Mouse (Mus musculus) frontal cortex, adult 2 months (tissue): Measurements from ENCODE around the gene Vps45. TPM values are rescaled to one million over a fixed set of nuclear protein-coding genes. Genes with fewer than 3 reads are reported as not detected.

Experiments
- DNase-seq, 2 experiments: peaks; one replicate each; pipeline ENCODE4 v3.0.0; 2022; ENCODE audit warnings: low spot score in 1 of 2; ENCODE audit errors: extremely low spot score in 1 of 2
- polyA plus RNA-seq: library from polyadenylated mRNA; depleted of rRNA; stranded (reverse); fragments of >200 nt; gene quantifications from 2 replicates; pipeline ENCODE4 v1.2.3, GENCODE M21; 2012

The Vps45 gene
- polyA plus RNA-seq, 1 experiment = 33.0 TPM

DNA sequence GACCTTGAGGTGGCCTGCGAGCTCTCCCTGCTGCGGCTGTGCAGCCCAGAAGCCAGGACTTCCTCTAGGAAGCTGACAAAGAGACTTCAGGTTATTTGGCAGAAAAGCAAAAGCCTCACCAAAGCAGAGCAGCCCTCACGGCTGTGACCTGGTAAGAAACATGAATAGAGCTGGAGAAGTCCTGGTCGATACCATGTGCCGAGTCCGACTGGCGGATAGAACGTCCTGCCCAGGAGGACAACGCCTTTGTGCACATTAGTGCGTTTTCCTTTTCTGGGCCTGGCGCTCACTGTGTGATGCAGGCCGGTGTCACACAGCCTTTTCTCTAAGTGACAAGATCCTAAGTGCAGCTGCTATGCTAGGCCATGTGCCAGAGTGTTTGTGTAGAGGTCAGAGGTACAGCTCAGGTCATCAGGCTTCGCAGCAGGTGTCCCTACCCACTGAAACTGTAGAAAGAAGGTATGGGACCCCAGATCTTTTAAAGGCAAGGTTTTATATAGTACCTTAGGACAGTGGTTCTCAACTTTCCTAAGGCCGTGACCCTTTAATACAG lies 58.1 kb downstream of the Vps45 start:
- DNase-seq = no peak

- no peak for DNase-seq
Observed at GRCm38 (mm10) chr3:95999308-96000079, 58.8 kb downstream of the Vps45 start.

DNA sequence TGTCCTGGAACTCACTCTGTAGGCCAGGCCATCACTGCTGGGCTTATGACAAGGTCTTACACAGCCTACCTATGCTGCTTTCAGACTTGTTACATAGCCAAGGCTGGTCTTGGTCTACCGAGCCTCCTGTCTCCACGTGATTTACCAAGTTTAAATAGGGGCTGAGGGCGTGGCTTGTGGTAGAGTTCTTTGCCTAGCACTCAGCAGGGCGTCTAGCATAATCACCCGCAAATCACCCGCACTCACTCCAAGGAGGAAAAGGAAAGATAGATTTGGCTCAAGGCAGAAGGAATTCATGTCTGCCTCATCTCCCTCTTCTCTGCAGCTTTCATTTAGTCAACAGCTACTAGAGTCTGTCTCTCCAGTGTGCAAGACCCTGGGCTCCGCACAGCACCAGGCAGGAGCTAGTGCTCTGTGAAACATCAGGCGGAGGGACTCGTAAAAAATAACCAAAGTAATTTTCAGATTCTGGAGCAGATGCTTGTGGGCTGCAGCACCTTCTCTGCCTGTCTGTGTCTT lies 61.0 kb downstream of the Vps45 start:
- peak; percentile 75 to 80 for DNase-seq

DNA sequence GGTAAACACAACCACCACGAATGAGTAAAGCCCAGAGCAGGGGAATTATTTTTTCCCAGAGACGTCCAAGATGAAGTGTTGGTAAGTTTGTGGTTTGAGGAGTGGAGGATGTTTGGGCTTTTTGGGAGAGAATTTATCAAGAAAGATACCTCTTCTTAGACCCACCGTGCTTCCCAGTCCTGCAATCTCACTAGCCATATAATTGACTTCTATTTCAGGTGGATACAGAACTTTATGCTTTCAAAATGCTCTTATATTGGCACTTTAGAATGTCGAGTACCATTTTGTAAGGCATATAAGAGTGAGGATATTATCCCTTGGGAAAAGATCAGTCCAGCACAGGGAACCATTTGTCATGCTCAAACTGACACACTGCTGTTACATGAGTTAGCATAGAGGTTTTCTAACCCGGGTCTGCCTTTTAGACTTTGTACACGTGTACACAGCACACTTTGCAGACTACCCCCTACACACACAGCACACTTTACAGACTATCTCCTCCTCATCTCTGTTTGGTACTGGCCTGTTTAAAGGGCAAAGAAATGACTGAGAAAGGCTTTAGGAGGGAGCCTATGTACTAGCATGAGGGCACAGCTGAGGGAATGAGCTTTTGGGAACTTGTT lies 61.7 kb downstream of the Vps45 start:
- no peak for DNase-seq

DNA sequence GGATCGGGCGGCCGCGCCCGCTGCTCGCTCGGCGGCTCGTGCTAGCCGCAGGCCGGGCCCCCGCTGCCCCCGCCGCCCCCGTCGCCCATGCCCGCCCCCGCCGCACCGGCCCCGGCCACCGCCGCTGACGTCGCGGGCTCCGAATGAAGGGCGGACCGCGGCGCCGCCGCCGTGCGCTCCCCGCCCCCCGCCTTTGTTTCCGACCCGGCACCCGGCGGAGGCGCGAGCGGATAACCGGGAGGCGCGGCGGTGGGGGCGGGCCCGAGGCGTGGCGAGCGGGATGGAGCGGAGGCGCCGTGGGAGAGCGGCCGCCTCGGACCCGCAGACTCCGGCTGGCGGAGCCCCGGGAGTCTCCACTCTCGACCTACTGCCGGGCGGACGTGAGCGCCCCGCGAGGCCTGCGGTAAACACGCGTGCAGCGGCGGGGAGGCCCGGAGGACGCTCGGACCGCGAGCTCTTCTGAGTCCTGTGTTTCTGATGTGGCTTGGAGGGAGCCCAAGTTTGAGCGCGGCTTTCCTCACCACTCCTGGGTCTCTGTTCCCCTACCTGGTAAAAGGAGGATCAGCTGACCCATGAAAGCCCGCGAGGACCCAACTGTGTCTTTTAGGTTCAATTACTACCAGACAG lies 62.4 kb downstream of the Vps45 start, which contains the start of gene Plekho1:
Plekho1 (minus strand) TSS at position 200 of the 627 bp plus-strand sequence.
- peak in 1 of 2 experiments; percentile 71 for DNase-seq

- no peak for DNase-seq
Observed at GRCm38 (mm10) chr3:95994975-95995801, 63.1 kb downstream of the Vps45 start.

DNA sequence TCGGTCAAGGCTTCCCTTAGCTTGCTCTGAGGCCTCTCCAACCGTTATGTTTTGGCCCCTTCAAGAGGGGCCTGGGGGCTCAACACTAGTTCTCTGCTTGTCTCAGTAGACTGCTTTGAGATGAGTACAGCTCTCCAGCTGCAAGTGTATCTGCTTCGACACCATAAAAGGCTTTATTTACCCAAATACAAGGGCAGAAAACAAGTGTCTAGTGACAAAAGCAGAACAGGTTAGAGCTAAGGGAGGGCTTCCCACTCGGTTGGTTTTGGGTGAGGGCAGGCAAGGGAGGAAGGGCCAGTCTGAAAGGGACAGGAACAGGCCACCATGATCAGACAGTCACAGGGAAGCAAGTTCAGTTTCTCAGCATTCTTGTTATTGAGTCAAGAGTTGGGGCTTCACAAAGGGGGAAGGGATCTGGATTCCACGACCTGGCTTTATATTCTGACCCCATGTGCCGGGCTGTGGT lies 63.9 kb downstream of the Vps45 start:
- DNase-seq = no peak

- no peak for DNase-seq
Observed at GRCm38 (mm10) chr3:95993881-95994280, 64.4 kb downstream of the Vps45 start.

GRCm38 (mm10) chr3:95992990-95993603 lies 65.2 kb downstream of the Vps45 start:
- no peak for DNase-seq

DNA sequence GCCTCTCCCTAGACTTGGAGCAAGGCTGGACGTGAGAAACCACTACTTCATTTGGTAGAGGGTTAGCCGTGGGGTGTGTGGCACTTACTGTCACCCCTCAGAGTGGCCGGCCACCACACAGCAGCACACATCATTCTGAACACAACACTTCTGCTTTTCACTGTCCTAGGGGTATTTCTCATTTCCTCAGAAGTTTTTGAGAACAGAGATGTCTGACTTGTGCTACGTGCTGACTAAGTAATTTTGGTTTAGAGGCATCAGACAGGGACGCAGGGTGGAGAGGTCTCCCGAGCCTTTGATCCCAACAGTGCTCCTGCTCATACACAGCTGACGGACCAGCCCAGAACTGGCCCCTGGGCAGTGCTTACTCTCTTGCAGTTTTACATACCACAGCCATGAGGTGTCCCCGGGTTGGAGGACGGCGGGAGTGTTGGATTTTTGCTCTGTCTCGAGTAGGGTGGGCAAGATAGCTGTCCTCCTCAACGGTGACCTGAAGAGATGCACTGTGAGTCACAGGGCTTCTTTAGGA lies 67.8 kb downstream of the Vps45 start:
- no peak for DNase-seq

DNA sequence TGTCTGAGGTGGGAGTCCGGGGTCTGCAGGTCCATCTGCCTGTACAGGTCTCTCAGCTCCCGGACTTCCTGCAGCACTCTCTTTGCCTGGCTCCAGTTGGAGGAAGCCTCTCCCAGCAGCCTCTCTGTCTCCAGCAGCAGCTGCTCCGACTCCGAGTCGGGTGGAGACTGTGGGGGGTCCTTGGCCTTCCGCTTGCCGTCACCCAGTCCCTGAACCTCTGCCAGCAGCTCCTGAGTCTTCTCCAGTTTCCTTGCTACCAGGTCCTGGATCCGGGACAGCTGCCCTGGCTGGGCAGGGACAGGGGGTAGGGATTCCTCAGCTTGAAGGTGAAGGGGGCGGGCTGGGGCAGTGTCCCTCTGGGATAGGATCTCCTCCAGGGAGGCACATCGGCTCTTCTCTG lies 69.3 kb downstream of the Vps45 start:
- no peak for DNase-seq

DNA sequence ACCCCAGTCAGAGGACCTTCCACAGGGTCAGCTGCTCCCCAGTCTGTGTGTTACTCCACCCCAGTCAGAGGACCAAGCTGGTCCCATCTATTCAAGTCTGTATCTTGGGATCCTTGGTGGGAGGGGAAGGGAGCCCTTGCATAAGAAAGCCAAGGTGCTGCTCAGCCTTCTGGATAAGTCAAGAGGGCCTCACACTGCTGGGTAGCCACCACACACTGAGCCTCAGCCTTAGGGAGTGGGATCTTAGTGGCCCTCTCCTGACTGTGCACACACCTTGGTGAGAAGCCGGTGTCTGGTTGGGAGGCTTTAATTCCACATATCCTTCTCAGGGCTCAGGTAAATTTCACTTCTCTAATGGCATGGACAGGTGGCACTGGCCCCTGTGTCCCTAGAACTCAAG lies 70.1 kb downstream of the Vps45 start:
- no peak for DNase-seq

DNA sequence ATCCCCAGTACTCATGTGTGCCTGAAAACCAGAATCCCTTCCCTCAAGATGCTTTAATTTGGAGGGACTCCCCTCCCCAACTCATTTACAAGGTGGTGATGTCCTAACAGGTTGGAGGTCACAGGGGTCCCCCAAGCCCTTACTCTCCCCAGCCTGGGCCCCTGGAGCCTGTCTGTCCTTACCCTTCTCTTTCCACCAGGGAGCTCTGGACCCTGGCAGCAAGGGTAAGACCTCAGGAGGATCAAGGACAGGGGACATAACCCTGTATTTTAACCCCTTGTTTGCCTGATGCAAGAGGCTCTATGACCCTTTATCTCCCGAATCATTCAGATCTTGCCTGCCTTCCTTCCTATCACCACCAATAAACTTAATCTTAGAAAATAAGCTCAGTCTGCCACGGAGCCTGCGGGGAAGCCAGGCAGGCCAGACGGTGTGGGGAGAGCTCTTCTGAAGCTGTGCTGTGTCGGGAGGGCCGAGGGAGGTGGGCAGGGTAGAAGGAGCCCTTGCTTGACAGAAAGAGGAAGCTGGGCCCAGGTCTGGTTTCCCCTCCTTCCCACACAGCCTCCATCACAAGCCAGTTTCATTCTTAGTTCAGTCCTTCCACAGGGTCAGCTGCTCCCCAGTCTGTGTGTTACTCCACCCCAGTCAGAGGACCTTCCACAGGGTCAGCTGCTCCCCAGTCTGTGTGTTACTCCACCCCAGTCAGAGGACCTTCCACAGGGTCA lies 70.7 kb downstream of the Vps45 start:
- no peak for DNase-seq

GRCm38 (mm10) chr3:95986984-95987383 lies 71.3 kb downstream of the Vps45 start:
- no peak for DNase-seq

DNA sequence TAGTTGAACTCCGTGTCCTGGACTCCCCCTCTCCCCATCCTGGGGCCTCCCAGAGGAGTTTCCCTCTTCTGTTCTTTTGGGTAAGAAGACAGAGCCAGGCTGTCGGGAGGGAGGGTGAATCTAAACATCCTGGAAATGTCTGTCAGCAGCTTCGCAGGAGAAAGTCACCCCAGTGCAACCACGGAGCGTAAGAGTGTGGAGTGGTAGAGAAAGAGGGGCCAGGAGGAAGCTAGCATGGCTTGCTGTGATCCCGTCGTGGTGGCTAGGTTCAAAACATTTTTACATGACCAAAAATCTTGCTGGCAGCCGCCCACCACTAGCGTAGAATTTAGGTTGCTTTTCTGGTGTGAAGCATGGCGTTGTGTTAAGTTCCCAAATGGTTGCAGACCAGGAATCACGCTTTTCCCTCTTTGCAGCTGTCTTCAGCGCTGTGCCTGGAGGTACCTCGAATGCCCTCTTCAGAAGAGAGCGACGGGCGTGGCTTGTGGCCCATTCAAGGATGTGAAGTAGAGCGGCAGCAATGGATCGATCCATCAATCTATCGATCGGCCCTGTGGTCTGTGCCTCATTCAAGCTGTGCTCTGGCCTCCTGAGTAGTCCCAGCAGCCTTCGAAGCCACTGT lies 72.2 kb downstream of the Vps45 start:
- DNase-seq = peak; percentile 77 to 84

DNA sequence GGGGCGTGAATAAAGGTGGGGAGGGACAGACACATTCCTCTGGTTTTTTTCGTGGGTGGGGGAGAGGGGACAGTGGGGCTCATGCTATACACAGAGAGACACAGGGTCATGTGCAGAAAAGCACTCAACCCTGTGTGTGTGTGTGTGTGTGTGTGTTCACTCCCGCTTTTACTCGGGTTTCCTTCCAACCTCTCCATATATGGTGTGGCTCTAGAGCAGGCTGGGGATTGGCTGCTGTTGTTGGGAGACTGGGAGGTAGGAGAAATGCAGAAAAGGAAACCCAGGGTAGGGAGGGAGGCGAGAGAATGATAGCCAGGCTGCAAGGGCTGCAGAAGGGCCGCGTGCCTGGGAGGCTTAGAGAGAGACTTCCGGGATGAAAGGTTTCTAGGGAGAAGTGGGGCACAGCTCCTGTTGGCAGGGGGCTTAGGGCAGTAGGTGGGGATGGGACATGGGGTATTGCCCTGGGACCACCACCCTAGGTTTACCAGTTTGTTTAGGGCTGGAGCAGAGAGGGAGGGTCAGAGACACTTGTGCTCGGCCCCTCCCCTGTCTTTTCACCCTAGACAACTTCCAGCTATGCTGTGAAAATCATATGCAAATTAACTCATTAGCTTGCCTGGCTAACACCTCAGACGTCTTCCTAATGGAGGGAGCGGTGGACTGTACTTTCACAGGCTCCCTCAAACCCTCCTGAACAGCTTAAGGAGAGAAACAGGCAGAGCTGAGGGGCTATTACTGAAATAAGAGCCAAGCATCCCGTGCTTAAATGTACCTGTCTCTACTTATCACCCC lies 72.9 kb downstream of the Vps45 start:
- peak in 1 of 2 experiments; percentile 78 for DNase-seq

DNA sequence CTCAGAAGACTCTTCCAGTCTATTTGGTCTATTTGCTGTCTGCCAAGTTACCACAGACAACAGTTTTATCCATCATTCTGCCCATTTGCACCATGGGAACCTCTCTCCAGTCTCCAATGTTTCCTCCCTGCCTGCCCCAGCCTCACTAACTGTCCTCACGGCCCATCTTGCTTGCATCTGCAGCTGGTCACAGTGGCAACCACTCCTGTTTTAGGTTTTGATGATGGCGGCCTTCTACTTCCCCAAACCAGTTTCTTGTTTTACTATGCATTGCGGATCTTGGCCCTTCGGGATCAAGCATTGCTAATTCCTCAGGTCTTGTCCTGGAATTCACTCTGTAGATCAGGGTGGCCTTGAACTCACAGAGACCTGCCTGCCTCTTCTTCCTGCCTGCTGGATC lies 76.1 kb downstream of the Vps45 start:
- no peak for DNase-seq
